Mouse (Mus musculus): Measurements from ENCODE around the gene Nat8f2.
"Not testable (repeated sequence)": the region's sequence is repeated elsewhere in the genome, so short reads cannot be mapped to it uniquely, and the experiment has no call there.

Nat8f2 gene

GRCm38 (mm10) chr6:85864900-85865639 is 3.9 kb downstream of the Nat8f2 start:
- not testable (repeated sequence) for DNase-seq (ENCODE audit: low spot score in 2 of 2)

GRCm38 (mm10) chr6:85863840-85864239 is 5.1 kb downstream of the Nat8f2 start:
- no peak for DNase-seq (ENCODE audit: low spot score in 2 of 2)

DNA sequence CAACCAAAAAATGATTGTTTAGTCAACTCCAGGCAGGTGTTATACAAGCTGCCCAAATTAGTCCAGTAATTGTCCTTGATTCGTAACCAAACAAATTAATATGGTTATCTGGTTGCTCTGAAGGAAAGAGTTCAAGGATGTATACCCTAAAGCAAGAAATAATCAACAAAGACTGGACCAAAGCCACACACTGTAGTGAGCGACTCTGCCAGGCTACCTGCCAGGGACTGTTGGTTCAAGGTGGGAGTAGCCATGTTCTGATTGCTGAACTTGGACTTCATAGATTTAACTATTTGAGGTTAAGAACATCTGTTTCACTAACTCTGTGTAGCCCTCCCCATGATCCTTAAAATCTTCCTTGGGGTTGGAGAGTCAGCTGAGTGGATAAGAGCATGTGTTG is 5.8 kb downstream of the Nat8f2 start:
- no peak for DNase-seq (ENCODE audit: low spot score in 2 of 2)

DNA sequence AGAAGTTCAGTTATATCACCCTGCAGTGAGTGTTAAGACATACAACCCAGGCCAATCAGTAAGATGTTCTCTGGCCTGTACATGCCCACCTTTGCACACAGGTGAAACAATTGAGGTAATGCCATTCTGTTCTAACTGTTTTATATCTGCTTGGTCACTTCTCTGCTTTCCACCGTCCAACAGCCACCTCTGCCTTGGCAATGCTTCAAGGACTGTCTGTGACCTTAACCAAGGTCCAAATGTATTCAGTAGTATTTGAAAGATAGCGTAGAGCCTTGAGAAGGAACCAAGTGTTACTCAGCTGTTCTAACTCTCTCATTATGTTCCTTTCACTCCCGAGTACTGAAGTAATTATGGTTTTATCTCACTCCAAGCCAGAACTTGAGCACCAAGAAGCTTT is 6.4 kb downstream of the Nat8f2 start:
- no peak for DNase-seq (ENCODE audit: low spot score in 2 of 2)

DNA sequence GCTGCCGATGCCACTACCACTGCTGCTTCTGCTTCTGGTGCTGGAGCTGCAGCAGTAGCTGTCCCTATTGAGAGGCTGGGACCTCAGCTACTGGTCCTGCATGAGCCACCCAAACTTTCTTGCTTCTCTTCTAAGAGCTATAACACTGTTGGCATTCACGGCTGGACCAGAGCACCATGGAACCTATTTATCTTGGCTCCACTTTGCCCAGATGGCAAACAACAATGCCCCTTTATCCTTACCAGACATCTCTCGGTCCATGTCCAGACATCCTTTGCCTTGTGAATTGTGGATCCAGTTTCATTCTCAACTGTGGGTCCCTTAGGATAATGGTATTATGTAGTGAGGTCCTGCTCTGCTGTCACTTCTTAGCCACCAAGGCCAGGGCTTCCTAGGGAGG is 7.7 kb downstream of the Nat8f2 start:
- DNase-seq (ENCODE audit: low spot score in 2 of 2): no peak

DNA sequence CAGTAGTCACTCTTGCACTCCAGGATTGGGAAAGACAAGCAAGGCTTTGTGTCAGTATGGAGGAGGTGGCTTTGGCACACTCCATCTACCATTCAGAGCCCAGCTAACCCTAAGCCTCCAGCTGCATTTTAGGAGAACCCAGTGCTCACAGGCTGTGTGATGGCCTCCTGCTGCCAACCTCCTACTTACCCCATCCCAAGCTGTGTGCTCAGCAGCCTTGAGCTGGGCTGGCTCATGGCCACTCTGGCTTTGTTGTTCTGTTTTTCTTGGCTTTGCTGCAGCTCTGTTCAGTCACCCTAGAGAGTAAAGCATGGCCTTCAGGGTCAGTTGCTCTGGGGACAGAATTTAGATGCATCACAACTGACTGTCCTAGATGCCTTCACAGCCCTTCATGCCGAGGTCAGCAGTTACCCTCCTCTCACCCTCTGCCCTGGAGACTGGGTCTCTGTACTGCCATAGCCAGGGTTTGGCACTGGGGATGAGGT is 12.7 kb downstream of the Nat8f2 start:
- DNase-seq (ENCODE audit: low spot score in 2 of 2): no peak

DNA sequence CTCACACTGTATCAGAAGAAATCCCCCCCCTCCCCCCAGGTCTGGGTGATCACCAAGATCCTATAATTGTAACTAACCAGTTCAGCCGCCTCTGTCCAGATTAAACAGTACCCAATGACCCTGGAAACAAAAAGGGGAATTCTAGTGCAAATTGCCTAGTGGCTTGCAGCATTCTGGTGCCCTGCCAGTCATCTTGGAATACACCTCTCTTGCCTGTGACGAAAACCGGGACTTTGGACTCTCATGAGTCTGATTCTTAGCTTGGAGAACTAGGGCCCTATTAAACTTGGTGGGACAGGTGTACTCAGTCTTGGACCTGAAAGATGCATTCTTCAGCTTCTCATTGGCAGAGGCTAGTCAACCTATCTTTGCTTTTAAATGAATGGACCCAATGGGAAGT is 15.5 kb downstream of the Nat8f2 start:
- DNase-seq (ENCODE audit: low spot score in 2 of 2): no peak

DNA sequence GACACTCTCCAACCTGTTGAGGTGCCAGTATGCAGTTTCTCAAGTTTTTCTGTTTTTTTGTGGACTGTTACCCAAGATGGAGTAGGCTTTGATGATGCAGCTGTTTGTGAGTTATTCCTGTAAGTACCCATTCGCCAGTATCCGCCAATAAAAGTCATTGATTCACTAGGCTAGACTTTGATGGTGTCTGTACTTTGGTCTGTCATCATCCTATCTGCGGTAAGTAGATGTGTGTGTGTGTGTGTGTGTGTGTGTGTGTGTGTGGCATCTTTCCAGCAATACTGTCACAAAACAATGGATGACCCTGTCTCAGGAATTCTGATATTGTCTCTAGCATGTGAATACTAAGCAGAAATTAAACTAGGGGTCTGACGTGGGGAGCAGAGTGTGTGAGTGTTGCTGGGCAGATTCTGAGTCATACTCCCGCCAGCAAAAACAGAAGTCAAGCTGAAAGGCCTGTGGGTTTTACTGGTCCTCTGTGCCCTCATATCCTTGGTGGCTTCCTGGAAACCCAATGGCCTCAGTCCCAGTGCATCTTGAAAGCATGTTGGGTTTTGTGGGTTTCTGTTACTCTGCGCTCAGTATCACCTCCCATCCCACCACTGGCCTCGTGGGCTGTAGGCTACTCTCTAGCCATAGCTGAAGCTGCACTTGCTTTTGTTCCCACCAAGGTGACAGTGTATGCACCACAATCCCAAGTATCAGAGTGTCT is 17.7 kb downstream of the Nat8f2 start:
- no peak for DNase-seq (ENCODE audit: low spot score in 2 of 2)

DNA sequence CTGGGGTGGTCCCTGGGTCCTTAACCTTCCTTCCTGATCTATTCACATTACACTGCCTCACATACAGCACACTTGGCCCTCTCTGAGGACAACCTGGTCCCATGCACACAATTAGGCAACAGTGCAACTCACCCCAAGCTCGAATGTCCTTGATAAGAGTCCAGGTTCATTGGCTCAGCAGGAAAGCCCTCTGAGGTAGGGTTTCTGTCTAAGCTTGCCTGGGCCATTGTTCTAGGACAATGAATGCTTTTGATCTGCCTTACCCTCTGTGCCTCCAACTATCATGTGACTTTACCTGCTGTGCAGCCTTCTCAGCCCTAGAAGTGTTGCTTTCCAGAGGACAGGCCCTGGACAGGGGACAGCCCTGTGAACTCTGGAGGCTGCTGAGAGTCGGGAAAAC is 19.7 kb downstream of the Nat8f2 start:
- DNase-seq (ENCODE audit: low spot score in 2 of 2): no peak

GRCm38 (mm10) chr6:85848140-85848539 is 20.8 kb downstream of the Nat8f2 start:
- no peak for DNase-seq (ENCODE audit: low spot score in 2 of 2)

GRCm38 (mm10) chr6:85846921-85847320 is 22.0 kb downstream of the Nat8f2 start:
- DNase-seq (ENCODE audit: low spot score in 2 of 2): no peak

- not testable (repeated sequence) for DNase-seq (ENCODE audit: low spot score in 2 of 2)
These were observed 25.1 kb downstream of the Nat8f2 start for GRCm38 (mm10) chr6:85843677-85844458.

DNA sequence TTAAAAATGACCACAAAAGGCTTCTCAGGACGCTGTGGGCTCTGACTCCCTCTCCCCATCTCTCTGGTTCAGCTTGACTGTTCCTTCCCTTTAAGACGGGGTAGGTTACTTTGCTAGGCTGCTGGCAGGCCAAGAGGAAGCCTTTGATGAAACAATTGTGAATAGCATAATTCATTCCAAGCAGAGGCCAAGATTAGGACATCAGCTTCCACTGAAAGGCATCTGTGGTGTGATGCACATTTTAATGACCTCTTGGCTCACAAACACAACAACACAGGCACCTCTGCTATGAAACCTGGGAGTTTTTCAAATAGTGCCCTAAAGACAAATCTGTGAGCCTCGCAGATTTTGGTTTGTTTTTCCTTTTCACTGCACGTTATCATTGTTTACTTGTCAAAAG is 29.0 kb downstream of the Nat8f2 start:
- DNase-seq (ENCODE audit: low spot score in 2 of 2): no peak

GRCm38 (mm10) chr6:85838674-85839073 is 30.3 kb downstream of the Nat8f2 start:
- no peak for DNase-seq (ENCODE audit: low spot score in 2 of 2)

- not testable (repeated sequence) for DNase-seq (ENCODE audit: low spot score in 2 of 2)
These were observed 31.7 kb downstream of the Nat8f2 start for GRCm38 (mm10) chr6:85837307-85837706.

DNA sequence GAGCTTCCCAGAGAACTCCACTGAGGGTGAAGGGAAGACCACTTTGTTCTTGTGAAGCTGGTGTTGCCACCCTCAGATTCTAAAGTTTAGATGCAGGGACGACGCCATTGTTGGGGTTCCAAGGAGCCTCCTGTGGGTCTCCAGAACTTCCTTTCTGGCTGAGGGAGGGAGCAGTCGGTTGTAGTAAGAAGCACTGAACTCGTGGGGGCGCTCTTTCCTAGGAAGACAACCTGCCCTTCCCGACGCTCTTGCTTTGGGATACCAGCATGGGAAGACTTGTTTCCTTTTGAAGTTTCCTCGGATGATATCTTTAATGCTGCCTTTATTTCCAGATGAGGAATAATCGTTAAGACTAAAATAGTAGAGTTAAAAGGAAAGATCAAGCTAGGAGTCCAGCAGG is 32.1 kb downstream of the Nat8f2 start:
- DNase-seq (ENCODE audit: low spot score in 2 of 2): not testable (repeated sequence)

DNA sequence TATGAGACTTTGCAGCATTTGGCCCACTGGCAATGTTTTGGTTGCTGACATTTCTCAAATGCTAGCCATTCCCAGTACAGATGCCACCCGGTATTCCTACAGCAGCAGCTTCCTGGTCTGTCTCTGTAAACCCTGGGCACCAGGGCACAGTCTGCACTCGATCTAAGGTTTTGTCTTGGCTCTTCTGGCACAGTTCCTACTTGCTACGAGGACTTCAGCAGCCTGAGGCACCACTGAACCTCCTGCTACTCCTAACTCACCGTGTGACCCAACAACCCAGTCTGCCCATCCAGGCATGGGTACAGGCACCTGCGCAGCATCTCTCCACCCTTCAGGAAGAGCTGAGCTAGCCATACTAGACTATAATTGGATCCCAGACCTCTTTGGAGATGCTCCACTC is 32.9 kb downstream of the Nat8f2 start:
- DNase-seq (ENCODE audit: low spot score in 2 of 2): not testable (repeated sequence)

GRCm38 (mm10) chr6:85835104-85835503 is 33.9 kb downstream of the Nat8f2 start:
- not testable (repeated sequence) for DNase-seq (ENCODE audit: low spot score in 2 of 2)

DNA sequence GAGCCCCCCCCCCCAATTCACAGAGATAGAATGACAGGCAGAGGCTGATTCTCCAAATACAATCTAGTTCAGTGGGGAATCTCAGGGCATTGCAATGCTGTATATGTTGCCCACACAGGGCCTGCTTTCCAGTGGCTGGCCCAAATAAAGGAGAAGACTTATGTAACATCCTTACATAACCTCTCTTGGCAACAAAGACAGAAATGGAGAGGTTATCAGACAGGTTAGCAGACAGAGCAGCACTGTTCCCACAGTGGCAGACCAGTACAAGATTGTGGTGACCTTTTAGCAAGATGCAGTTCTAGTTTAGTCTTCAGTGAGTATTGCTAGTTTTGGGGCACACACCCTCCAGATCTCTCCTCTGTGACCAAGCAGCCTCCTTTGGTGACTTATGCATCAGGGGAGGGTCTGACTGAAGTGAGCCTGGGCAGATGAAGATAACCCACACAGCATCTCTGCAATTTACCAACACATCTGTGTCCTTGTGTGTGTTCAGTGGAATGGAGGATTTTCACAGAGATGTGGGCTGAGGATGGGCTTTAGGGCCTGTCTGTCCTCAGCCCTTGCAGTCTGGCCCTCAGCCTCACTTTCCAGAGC is 34.4 kb downstream of the Nat8f2 start:
- not testable (repeated sequence) for DNase-seq (ENCODE audit: low spot score in 2 of 2)

GRCm38 (mm10) chr6:85831796-85832321 is 37.1 kb downstream of the Nat8f2 start, which contains the start of gene Nat8:
Gene Nat8, minus strand, starts transcription at chr6:85832082.
- no peak for DNase-seq (ENCODE audit: low spot score in 2 of 2)

DNA sequence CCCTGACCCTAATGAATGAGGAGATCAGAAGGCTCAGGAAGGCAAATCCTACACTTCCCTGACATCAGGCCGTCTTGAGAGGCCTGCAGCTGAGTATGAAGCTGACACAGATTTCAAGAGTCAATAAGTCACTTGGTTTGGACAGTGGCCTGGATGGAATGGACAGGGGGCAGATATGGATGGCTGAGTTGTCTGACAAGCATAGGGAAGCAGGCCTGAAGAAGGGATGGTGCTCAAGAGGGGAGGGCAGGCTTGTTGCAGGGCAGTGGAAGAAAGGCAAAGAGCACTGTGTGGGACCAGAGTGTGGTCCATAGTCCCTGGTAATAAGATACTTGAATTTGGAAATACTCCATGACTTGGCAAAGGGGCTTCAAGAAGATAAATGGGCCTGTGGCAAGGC is 39.5 kb downstream of the Nat8f2 start:
- DNase-seq (ENCODE audit: low spot score in 2 of 2): no peak

- DNase-seq (ENCODE audit: low spot score in 2 of 2): no peak
These were observed 43.1 kb downstream of the Nat8f2 start for GRCm38 (mm10) chr6:85825886-85826285.

Data from spleen, postnatal 4 days (tissue).